Mouse (Mus musculus): Measurements from ENCODE around the gene Cnn1. TPM values are rescaled to one million over a fixed set of nuclear protein-coding genes. Genes with fewer than 3 reads are reported as not detected.

Cnn1 gene
- total and polyA plus RNA-seq, 3 experiments, result not detected

DNA sequence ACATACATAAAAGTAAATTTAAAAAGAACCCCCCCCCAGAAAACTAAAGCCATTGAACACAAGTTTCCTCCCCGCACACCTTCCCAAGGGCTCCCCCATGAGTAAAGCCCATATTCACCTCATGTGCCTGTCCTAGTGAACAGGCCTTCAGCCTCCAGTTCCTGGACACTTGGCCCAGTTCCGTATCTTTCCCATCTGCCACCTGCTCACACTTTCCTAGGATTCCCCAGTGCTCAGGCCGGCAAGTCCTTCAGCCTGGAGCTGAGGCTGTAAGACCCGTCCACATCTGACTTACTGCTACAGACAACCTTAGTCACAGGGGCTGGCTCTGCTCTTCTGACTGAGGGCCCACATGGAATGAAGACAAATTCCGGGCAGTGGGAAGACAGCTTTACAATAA lies 40.7 kb downstream of the Cnn1 start:
- dilution Hi-C loops (cut with MboI; ENCODE audit: extremely low pct_ligation_motif_present, extremely low pct_unique_long_range_greater_than_20kb, low sequenced_read_pairs), result no loop called here
- in situ Hi-C loops (cut with MboI; ENCODE audit: low pct_ligation_motif_present, low pct_unique_long_range_greater_than_20kb, low sequenced_read_pairs), result no loop called here

DNA sequence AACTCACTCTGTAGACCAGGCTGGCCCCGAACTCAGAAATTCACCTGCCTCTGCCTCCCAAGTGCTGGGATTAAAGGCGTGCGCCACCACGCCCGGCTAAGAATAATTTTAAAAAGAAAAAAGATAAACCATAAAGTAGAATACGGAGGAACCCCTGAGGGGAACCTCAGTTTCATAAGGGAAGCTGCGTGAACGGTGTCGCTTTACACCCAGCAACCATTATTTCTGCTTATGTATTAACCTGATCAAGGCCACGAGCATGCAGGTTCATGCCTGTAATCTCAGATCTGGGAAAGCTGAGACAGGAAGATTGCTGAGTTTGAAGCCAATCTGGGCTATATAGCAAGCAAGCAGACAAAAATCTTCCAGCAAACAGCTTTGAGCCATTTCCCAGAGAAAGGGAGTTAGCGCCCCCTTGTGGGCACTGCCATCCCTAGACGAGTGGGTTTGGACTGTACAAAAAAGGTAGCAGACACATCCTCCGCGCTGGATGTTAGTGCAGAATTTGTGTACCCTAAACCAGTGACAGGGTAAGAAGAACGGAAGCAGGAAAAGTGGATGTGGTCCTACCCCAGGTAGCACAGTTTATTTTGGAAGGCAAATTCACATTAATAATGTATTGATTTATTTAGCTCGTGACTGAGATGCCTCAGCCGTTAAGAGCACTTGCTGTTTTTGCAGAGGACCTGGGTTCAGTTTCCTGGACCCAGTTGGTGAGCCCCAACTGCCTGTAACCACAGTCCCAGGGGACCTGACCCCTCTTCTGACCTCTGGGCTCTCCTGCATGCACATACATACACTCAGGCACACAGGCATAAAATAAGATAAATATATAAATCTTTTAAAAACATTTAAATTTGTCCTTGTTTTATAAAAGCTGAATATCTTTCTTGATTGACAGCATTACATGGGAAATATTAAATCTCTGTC lies 44.4 kb downstream of the Cnn1 start:
- DNase-seq (ENCODE audit: extremely low read depth), result peak; percentile 88
- H3K79me2 ChIP-seq (replicated peaks; ENCODE audit: control insufficient read depth, extremely low read depth, insufficient read depth, poor library complexity, severe bottlenecking), result no peaks in the 10 kb centered on the region
- no peaks in the 10 kb centered on the region for H3K27me3 ChIP-seq (replicated peaks)
- H3K4me1 ChIP-seq (ENCODE audit: control insufficient read depth in 1 of 2, insufficient read depth in 2 of 2), result peaks cover 6 to 15% of the 10 kb centered on the region in 2 experiments; a peak in 3 of 4 replicates
- H3K9ac ChIP-seq (ENCODE audit: insufficient read depth, low read depth), result no peak overlapping the region
- H3K4me2 ChIP-seq (ENCODE audit: insufficient read depth, low read depth, poor library complexity, severe bottlenecking), result peak overlapping the region; percentile 93
- H3K4me3 ChIP-seq (replicated peaks in 1 of 3; ENCODE audit: low read depth in 2 of 3, low read length in 2 of 3, poor library complexity in 1 of 3), result no peak overlapping the region
- peaks cover 15% of the 10 kb centered on the region for H3K9me3 ChIP-seq (replicated peaks; ENCODE audit: low read length)
- in situ Hi-C loops (cut with MboI; ENCODE audit: low pct_ligation_motif_present, low pct_unique_long_range_greater_than_20kb, low sequenced_read_pairs) (no loop called here), dilution Hi-C loops (cut with MboI; ENCODE audit: extremely low pct_ligation_motif_present, extremely low pct_unique_long_range_greater_than_20kb, low sequenced_read_pairs) (no loop called here)
- no peaks in the 10 kb centered on the region for H3K36me3 ChIP-seq (replicated peaks in 1 of 2; ENCODE audit: control insufficient read depth in 1 of 2, insufficient read depth in 1 of 2, low read length in 1 of 2)
- H3K27ac ChIP-seq (ENCODE audit: insufficient read depth, low read depth), result no peak overlapping the region
- TF ChIP-seq USF1 (IDR thresholded peaks at IDR 0.05; ENCODE audit: low read depth, low read length) (no peak), POLR2A (IDR thresholded peaks at IDR 0.05; ENCODE audit: low read depth, low read length) (no peak), PAX5 (IDR thresholded peaks at IDR 0.05; ENCODE audit: low read length) (no peak), EP300 (IDR thresholded peaks at IDR 0.05; ENCODE audit: low read length) (no peak), IRF4 (IDR thresholded peaks at IDR 0.05; ENCODE audit: low read depth, low read length) (peak; percentile 17; the same call in 1 of the 2 replicates), MEF2A (IDR thresholded peaks at IDR 0.05; ENCODE audit: borderline replicate concordance, low read depth, low read length) (no peak), ZMIZ1 (IDR thresholded peaks at IDR 0.05; ENCODE audit: low read depth, low read length) (no peak), ETS1 (conservative IDR thresholded peaks at IDR 0.05; ENCODE audit: low read depth, low read length) (no peak), UBTF (IDR thresholded peaks at IDR 0.05; ENCODE audit: low read depth, low read length) (no peak), TBP (conservative IDR thresholded peaks at IDR 0.05; ENCODE audit: low read depth, low read length) (no peak), MAX (IDR thresholded peaks at IDR 0.05; ENCODE audit: low read length) (no peak), RCOR1 (conservative IDR thresholded peaks at IDR 0.05; ENCODE audit: low read depth, low read length) (no peak), RAD21 (IDR thresholded peaks at IDR 0.05; ENCODE audit: low read depth, low read length) (peak; percentile 95), ZKSCAN1 (IDR thresholded peaks at IDR 0.05; ENCODE audit: borderline replicate concordance, low read depth, low read length) (no peak), MXI1 (IDR thresholded peaks at IDR 0.05; ENCODE audit: low read depth, low read length) (no peak), CTCF (conservative IDR thresholded peaks at IDR 0.05 in 1 of 2, IDR thresholded peaks at IDR 0.05 in 1 of 2; ENCODE audit: low read depth in 2 of 2, low read length in 2 of 2) (peak; percentile 81 to 97), ELF1 (IDR thresholded peaks at IDR 0.05; ENCODE audit: low read depth, low read length) (no peak), ZNF384 (IDR thresholded peaks at IDR 0.05; ENCODE audit: low read depth, low read length) (no peak), MYC (IDR thresholded peaks at IDR 0.05; ENCODE audit: low read depth, low read length) (0 out of 2 replicates have a peak, but pooled peaks have one; percentile 53), NELFE (IDR thresholded peaks at IDR 0.05; ENCODE audit: low read depth, low read length) (no peak), ZC3H11A (IDR thresholded peaks at IDR 0.05; ENCODE audit: low read depth, low read length) (peak; percentile 68; the same call in 1 of the 2 replicates), SMC3 (IDR thresholded peaks at IDR 0.05; ENCODE audit: low read depth, low read length) (peak; percentile 94), SIN3A (IDR thresholded peaks at IDR 0.05; ENCODE audit: low read length) (no peak), CHD2 (IDR thresholded peaks at IDR 0.05; ENCODE audit: low read length) (no peak), JUND (conservative IDR thresholded peaks at IDR 0.05; ENCODE audit: low read depth, low read length) (no peak), MAFK (IDR thresholded peaks at IDR 0.05; ENCODE audit: insufficient replicate concordance, low read length) (no peak)

More for the DNA sequence above, 40.7 kb downstream of the Cnn1 start:
- Histone ChIP-seq H3K9me3 (replicated peaks; ENCODE audit: low read length) (peaks cover 11% of the 10 kb centered on the region), H3K4me1 (ENCODE audit: control insufficient read depth in 1 of 2, insufficient read depth in 2 of 2) (peaks cover 0 to 3% of the 10 kb centered on the region in 2 experiments; a peak in 2 of 4 replicates), H3K79me2 (replicated peaks; ENCODE audit: control insufficient read depth, extremely low read depth, insufficient read depth, poor library complexity, severe bottlenecking) (no peaks in the 10 kb centered on the region), H3K27ac (ENCODE audit: insufficient read depth, low read depth) (no peak overlapping the region), H3K4me2 (ENCODE audit: insufficient read depth, low read depth, poor library complexity, severe bottlenecking) (no peak overlapping the region), H3K27me3 (replicated peaks) (no peaks in the 10 kb centered on the region), H3K9ac (ENCODE audit: insufficient read depth, low read depth) (no peak overlapping the region), H3K4me3 (replicated peaks in 1 of 3; ENCODE audit: low read depth in 2 of 3, low read length in 2 of 3, poor library complexity in 1 of 3) (no peak overlapping the region), H3K36me3 (replicated peaks in 1 of 2; ENCODE audit: control insufficient read depth in 1 of 2, insufficient read depth in 1 of 2, low read length in 1 of 2) (no peaks in the 10 kb centered on the region)
- TF ChIP-seq PAX5 (IDR thresholded peaks at IDR 0.05; ENCODE audit: low read length) (no peak), EP300 (IDR thresholded peaks at IDR 0.05; ENCODE audit: low read length) (no peak), CHD1 (IDR thresholded peaks at IDR 0.05; ENCODE audit: low read depth, low read length) (no peak), POLR2A (IDR thresholded peaks at IDR 0.05; ENCODE audit: low read depth, low read length) (no peak), JUND (conservative IDR thresholded peaks at IDR 0.05; ENCODE audit: low read depth, low read length) (no peak), JUN (IDR thresholded peaks at IDR 0.05; ENCODE audit: insufficient read depth, low read depth, low read length) (no peak), NELFE (IDR thresholded peaks at IDR 0.05; ENCODE audit: low read depth, low read length) (no peak), GABPA (IDR thresholded peaks at IDR 0.05; ENCODE audit: insufficient replicate concordance, low read depth, low read length) (no peak), TBP (conservative IDR thresholded peaks at IDR 0.05; ENCODE audit: low read depth, low read length) (no peak), MEF2A (IDR thresholded peaks at IDR 0.05; ENCODE audit: borderline replicate concordance, low read depth, low read length) (no peak), NRF1 (IDR thresholded peaks at IDR 0.05; ENCODE audit: low read depth, low read length) (no peak), HCFC1 (IDR thresholded peaks at IDR 0.05; ENCODE audit: low read depth, low read length) (no peak), ELF1 (IDR thresholded peaks at IDR 0.05; ENCODE audit: low read depth, low read length) (no peak), ZNF384 (IDR thresholded peaks at IDR 0.05; ENCODE audit: low read depth, low read length) (no peak), RCOR1 (conservative IDR thresholded peaks at IDR 0.05; ENCODE audit: low read depth, low read length) (no peak), KAT2A (IDR thresholded peaks at IDR 0.05; ENCODE audit: insufficient replicate concordance, low read length) (no peak)
- DNase-seq (ENCODE audit: extremely low read depth), result no peak

Measured in CH12.LX (cell line).